Mouse (Mus musculus): Measurements from ENCODE around the gene Ldlrad1. TPM values are rescaled to one million over a fixed set of nuclear protein-coding genes. Genes with fewer than 3 reads are reported as not detected.

Gene Ldlrad1
- polyA plus RNA-seq, 1 experiment from 2014 or later, result not detected

DNA sequence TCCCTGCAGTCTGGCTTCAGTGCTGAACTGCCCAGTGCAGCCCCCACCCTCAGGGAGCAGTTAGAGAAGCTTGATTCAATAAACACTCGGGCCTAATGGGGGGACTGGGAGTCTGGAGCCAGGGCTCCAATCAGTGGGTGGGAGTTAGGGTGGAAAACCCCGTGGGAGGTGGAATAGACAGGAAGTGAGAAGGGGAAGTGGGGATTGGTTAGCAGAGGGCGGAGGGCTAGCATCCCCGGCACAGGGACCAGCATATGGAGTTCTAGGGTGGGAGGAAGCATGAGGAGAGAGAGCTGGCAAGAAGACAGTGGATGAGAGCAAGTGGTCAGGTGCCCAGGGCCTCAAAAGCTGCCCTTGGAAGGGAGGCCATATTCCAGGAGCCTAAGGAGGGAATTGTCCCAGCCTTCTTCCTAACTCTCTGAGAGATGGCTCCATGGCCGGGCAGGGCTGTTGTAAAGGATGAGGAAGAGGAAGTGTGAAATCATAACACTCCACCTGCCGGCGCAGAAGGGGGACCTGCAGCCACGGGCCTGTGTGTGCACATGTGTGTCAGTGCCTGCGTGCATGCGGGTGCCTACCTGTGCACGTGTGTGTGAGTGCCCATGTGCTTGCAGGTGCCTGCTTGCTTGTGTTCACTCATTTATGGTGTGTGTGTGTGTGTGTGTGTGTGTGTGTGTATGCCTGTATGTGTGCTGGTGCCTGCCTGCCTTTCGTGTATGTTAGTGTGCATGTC lies 4.5 kb downstream of the Ldlrad1 start:
- Histone ChIP-seq H3K4me3 (no peak overlapping the region), H3K27ac (no peak overlapping the region), H3K9ac (no peak overlapping the region), H3K9me3 (no peaks in the 10 kb centered on the region), H3K4me1 (peaks cover 6% of the 10 kb centered on the region; the same call in 1 of the 2 replicates), H3K4me2 (replicated peaks) (no peak overlapping the region), H3K36me3 (no peaks in the 10 kb centered on the region), H3K27me3 (no peaks in the 10 kb centered on the region)
- WGBS, result 64% methylated on average over 12 of the region's 12 CpGs
- no peak for ATAC-seq (ENCODE audit: low FRiP score, low read depth)

DNA sequence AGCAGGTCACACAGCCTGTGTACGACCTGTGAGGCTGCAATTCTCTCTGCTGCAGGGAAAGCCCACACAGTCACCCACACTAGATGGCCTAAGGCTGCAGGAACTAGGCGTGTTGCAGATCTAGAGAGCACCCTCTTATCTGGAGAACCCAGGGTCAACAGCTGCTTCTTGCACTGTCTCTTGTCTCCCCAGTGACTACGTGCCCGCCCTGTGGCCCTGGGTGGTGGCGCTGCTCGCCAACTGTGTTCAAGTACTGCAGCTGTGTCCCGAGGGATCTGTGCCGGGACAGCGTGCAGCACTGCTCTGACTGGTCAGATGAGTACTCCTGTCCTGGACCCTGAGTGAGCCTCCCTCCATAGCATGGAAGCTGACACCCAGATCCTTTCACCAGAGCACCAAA lies 8.6 kb downstream of the Ldlrad1 start:
- no peak overlapping the region for H3K27ac ChIP-seq
- H3K4me2 ChIP-seq (replicated peaks), result no peak overlapping the region
- H3K9ac ChIP-seq, result no peak overlapping the region
- 87% methylated on average over 9 of the region's 9 CpGs for WGBS
- no peak for ATAC-seq (ENCODE audit: low FRiP score, low read depth)
- H3K27me3 ChIP-seq, result no peaks in the 10 kb centered on the region
- H3K9me3 ChIP-seq, result no peaks in the 10 kb centered on the region
- H3K4me1 ChIP-seq, result peaks cover 6% of the 10 kb centered on the region; the same call in 1 of the 2 replicates
- no peak overlapping the region for H3K4me3 ChIP-seq
- no peaks in the 10 kb centered on the region for H3K36me3 ChIP-seq

- WGBS, result 92% methylated on average over 5 of the region's 5 CpGs
- Histone ChIP-seq H3K4me2 (replicated peaks) (no peak overlapping the region), H3K27me3 (no peaks in the 10 kb centered on the region), H3K4me1 (no peaks in the 10 kb centered on the region), H3K36me3 (no peaks in the 10 kb centered on the region), H3K27ac (no peak overlapping the region), H3K4me3 (no peak overlapping the region), H3K9ac (no peak overlapping the region), H3K9me3 (no peaks in the 10 kb centered on the region)
- no peak for ATAC-seq (ENCODE audit: low FRiP score, low read depth)
These were observed 12.5 kb downstream of the Ldlrad1 start for GRCm38 (mm10) chr4:107221524-107221923.

DNA sequence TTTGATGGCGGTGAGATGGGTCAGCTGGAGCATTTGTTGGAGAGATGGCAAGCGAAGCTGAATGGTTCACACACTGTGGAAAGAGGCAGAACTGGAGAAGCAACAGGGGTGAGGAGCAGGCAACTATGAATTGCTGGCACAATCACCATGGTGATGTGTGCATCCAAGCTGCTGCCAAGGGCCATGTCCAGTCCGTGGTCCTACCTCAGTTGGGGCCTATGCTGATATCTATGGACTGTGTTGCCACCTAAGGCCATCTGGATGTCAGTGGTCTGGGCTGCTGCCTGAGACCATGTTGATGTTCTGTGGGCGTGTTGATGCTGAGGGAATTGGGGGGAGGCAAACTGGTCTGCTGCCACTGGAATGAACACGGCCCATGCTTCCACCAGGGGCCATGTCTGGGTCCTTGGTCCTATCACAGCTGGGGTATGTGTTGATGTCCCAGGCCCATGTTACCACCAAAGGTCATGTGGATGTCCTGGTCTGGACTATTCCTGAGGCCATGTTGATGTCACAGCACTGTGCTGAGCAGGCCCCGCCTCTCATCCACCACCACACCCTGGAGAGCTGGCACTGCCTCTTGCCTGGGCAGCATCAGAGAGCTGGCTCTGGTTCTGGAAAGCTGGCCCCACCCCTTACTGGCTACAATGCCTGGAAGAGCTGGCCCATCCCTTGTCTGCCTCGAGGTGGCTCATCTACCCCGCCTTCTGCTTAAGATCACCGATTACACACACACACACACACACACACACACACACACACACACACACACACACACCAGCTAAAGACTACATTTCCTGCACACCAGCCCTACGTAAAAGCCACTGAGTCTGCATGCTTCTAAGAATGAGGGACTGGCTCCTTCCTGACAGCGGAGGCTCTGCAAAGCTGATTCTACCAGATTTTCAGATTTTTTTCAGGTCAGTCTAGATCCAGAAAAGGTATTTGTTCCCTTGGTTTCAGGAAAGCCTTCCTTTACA lies 14.5 kb downstream of the Ldlrad1 start:
- Histone ChIP-seq H3K4me1 (no peaks in the 10 kb centered on the region), H3K4me3 (no peak overlapping the region), H3K36me3 (no peaks in the 10 kb centered on the region), H3K27ac (no peak overlapping the region), H3K9me3 (no peaks in the 10 kb centered on the region), H3K4me2 (replicated peaks) (no peak overlapping the region), H3K27me3 (no peaks in the 10 kb centered on the region), H3K9ac (no peak overlapping the region)
- ATAC-seq (ENCODE audit: low FRiP score, low read depth), result no peak
- 82% methylated on average over 11 of the region's 11 CpGs for WGBS

- no peak for ATAC-seq (ENCODE audit: low FRiP score, low read depth)
- Histone ChIP-seq H3K4me2 (replicated peaks) (no peak overlapping the region), H3K9me3 (no peaks in the 10 kb centered on the region), H3K27me3 (no peaks in the 10 kb centered on the region), H3K27ac (no peak overlapping the region), H3K4me3 (no peak overlapping the region), H3K9ac (no peak overlapping the region), H3K4me1 (no peaks in the 10 kb centered on the region), H3K36me3 (peaks cover 7% of the 10 kb centered on the region)
- WGBS, result 80% methylated on average over 2 of the region's 2 CpGs
These were observed 17.3 kb downstream of the Ldlrad1 start for GRCm38 (mm10) chr4:107226313-107226712.

- WGBS, result 34% methylated on average over 3 of the region's 3 CpGs
- Histone ChIP-seq H3K4me1 (no peaks in the 10 kb centered on the region), H3K4me2 (replicated peaks) (no peak overlapping the region), H3K36me3 (peaks cover 63% of the 10 kb centered on the region), H3K4me3 (no peak overlapping the region), H3K27me3 (no peaks in the 10 kb centered on the region), H3K27ac (no peak overlapping the region), H3K9ac (no peak overlapping the region), H3K9me3 (no peaks in the 10 kb centered on the region)
- ATAC-seq (ENCODE audit: low FRiP score, low read depth), result no peak
These were observed 23.2 kb downstream of the Ldlrad1 start for GRCm38 (mm10) chr4:107232219-107232618.

- H3K9me3 ChIP-seq, result no peaks in the 10 kb centered on the region
- WGBS, result 93% methylated on average over 2 of the region's 2 CpGs
- no peaks in the 10 kb centered on the region for H3K27me3 ChIP-seq
- no peak for ATAC-seq (ENCODE audit: low FRiP score, low read depth)
- no peak overlapping the region for H3K9ac ChIP-seq
- no peak overlapping the region for H3K27ac ChIP-seq
- peaks cover 97% of the 10 kb centered on the region for H3K36me3 ChIP-seq
- no peaks in the 10 kb centered on the region for H3K4me1 ChIP-seq
- H3K4me3 ChIP-seq, result no peak overlapping the region
- H3K4me2 ChIP-seq (replicated peaks), result no peak overlapping the region
These were observed 29.3 kb downstream of the Ldlrad1 start for GRCm38 (mm10) chr4:107238253-107238652.

DNA sequence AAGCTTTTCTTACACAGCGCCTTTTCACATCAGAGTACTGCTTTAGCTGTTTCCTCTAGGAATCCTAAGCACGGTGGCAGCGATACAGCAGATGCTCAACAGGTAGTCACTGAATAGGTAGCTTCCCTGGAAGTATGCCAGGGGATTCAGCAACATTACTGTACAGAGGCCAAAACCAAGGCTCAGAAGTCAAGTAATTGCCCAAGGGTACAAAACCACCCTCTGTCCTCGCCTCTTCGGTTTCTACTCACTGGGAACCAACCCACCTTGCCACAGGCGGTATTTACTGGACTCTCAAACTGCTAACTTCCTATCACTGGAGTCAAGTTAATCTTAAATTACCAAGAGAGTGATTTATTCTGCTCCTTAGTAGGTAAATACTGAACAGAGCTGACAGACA lies 31.2 kb downstream of the Ldlrad1 start:
- peaks cover 91% of the 10 kb centered on the region for H3K36me3 ChIP-seq
- 93% methylated on average over 6 of the region's 6 CpGs for WGBS
- no peak for ATAC-seq (ENCODE audit: low FRiP score, low read depth)

GRCm38 (mm10) chr4:107243365-107244333 lies 34.7 kb downstream of the Ldlrad1 start:
- no peak for ATAC-seq (ENCODE audit: low FRiP score, low read depth)
- Histone ChIP-seq H3K27ac (no peak overlapping the region), H3K4me2 (replicated peaks) (no peak overlapping the region), H3K27me3 (no peaks in the 10 kb centered on the region), H3K9ac (no peak overlapping the region), H3K9me3 (no peaks in the 10 kb centered on the region), H3K4me3 (no peak overlapping the region), H3K36me3 (peaks cover 71% of the 10 kb centered on the region), H3K4me1 (peaks cover 27% of the 10 kb centered on the region)
- 72% methylated on average over 6 of the region's 6 CpGs for WGBS

More for the DNA sequence above, 31.2 kb downstream of the Ldlrad1 start:
- Histone ChIP-seq H3K4me3 (no peak overlapping the region), H3K27me3 (no peaks in the 10 kb centered on the region), H3K27ac (no peak overlapping the region), H3K4me2 (replicated peaks) (no peak overlapping the region), H3K9me3 (no peaks in the 10 kb centered on the region), H3K4me1 (peaks cover under 1% of the 10 kb centered on the region; the same call in 1 of the 2 replicates), H3K9ac (no peak overlapping the region)

DNA sequence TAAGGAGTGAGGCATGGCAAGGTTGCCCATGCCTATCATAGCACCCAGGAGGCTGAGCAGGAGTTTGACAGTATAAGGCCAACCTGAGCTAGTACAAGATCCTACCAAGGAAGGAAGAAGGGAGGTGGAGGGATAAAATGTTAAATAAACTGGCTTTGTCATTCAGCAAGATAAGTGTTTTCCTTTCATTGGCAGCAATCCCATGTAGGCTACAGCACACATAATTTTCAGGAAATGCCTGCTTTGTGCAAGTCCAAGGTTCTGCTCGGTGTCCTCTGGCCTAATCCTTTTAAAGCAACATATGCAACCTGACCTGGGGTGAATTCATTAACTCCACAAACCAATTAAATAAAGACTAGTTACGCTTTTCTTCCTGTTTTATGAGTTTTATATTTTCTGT lies 36.4 kb downstream of the Ldlrad1 start:
- Histone ChIP-seq H3K9ac (no peak overlapping the region), H3K27me3 (no peaks in the 10 kb centered on the region), H3K4me2 (replicated peaks) (no peak overlapping the region), H3K4me1 (peaks cover 42% of the 10 kb centered on the region), H3K4me3 (no peak overlapping the region), H3K9me3 (no peaks in the 10 kb centered on the region), H3K36me3 (peaks cover 53% of the 10 kb centered on the region), H3K27ac (no peak overlapping the region)
- no peak for ATAC-seq (ENCODE audit: low FRiP score, low read depth)
- WGBS, result 22% methylated on average over 2 of the region's 2 CpGs

- 82% methylated on average over 1 of the region's 1 CpGs for WGBS
- Histone ChIP-seq H3K4me2 (replicated peaks) (no peak overlapping the region), H3K36me3 (peaks cover 47% of the 10 kb centered on the region), H3K27me3 (no peaks in the 10 kb centered on the region), H3K9ac (no peak overlapping the region), H3K27ac (no peak overlapping the region), H3K4me3 (no peak overlapping the region), H3K4me1 (peaks cover 46% of the 10 kb centered on the region), H3K9me3 (no peaks in the 10 kb centered on the region)
- ATAC-seq (ENCODE audit: low FRiP score, low read depth), result no peak
These were observed 37.1 kb downstream of the Ldlrad1 start for GRCm38 (mm10) chr4:107246040-107246439.
